Mouse (Mus musculus): ENCODE measurements at regions not wholly inside any gene's neighbourhood (a gene's known extent, or its start where the extent isn't known, plus 50 kb on each side); places are given as distances from the start of the nearest gene placed in this dataset.

DNA sequence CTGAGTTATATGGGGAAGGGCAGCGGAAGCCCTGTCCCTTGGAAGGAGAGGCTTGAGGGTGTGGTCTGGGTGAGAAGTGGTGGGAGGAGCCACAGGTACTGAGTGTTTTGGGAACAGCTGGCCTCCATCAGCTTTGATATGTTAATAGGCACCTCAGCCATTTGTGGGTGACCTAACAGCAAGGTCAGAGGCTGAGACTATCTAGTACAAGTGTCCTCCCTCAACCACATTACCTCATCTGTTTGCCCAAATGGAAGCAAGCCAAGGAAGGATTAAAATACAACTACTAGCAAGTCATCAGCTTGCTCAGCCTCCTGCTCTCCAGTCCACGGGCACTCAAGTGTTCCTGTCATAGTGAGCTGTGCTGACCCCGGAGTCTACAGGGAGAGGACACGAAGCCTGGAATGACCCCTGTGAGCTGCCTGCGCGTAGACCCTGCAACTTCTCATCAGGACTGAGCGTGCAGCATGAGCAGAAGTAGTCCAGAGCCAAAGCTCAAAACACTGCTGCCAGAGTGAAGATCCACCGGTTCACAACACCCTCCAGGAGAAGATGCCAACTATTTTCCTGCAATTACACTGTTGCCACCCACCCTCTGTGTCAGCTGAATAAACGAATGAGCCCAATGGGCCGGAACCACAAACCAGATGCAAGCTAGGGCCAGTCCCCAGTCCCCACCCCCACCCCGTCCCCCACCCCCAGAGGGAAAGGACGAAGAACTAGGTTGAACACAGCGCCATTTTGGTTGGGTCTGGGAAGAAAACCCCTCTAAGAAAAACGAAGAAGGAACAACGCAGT is 239.6 kb downstream of the Qk start:
- peak; percentile 31 to 72 for DNase-seq

DNA sequence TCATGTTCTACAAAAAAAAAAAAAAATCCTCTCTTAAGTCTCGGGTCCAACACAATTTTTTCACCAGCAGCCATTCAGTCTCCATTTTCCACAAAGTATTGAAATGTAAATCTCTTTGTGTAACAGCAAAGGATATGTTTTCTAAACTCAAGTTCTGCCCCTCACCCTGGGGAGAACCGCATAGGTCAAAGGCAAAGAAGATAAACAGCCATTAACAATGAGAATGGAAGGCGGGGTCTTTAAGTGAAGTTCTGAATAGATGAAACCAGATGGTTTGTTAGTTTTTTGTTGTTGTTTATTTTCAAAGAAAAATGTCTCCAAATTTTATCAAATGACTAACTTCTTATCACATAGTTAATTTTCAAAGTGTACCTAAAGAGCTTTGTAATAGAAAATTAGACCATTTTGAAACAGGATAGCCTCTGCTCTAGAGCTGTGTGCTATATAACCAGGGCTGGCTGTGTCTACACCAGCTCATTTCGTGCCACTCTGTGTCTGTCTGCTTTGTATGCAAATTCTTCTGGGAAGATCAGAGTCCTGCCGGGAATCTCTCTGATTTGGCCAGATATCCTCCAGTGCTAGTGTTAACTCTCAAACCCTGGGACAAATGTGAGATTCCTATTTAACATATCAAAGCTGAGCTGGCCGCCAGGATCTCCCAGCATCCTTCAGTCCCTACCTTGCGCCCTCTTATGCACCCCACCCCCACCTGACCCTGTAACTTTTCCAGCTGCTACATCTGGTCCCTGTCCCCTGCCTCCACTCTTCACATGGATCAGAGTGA is 240.9 kb downstream of the Qk start:
- DNase-seq: no peak

DNA sequence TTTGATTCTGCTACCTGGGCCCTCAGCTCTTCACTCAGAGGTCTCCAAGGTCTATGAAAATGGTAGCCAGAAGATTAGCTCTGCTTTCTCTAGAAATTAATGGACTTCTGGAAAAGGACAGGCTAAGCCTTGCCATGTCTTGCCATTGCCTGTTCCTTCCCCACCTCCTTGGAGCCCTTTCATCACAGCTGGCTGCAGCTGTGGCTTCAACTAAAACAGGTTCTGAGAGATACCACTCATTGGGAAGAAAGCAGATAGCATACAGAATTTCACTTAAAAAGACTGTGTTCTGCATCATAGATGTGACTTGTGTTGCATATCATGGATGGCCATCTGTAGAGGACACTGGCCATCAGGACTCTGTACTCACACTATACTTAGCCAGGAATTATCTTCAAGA is 246.4 kb downstream of the Qk start:
- no peak for DNase-seq

DNA sequence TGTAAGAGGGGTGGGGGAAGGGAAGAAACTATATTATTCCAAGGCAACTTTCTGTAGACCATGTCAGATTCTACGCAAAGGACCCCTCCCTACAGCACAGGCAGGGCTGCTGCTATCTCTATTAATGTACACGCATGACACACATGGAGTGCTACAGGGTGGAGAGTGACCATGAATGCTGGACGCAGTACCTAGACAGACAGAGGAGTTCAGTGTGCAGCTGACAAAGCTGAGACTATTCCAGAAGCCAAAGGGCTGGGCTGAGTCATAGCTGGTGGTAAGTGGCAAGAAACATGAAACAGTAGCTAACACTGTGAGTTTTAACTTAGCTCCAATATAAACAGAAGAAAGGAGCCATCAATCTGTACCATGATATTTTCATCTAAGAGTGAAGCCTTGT is 250.4 kb downstream of the Qk start:
- DNase-seq: no peak

DNA sequence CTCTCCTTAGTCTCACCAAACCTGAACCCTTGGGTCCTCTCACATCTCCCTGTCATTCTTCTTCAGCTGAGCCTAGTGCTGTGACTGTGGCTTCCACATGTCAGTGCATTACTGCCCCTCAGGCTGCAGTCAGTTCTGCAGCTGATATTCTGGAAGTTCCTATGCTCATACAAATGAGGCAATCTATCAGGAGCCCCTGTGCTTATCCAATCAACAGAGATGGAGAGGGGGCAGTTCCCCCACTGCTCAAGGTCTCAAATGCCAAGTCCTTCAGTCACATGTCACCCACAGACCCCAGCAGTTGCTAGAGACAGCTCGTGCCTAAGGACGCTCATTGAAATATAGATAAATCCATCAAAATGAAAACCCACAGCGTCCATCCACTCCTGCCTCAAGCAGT is 254.5 kb downstream of the Qk start:
- no peak for DNase-seq

DNA sequence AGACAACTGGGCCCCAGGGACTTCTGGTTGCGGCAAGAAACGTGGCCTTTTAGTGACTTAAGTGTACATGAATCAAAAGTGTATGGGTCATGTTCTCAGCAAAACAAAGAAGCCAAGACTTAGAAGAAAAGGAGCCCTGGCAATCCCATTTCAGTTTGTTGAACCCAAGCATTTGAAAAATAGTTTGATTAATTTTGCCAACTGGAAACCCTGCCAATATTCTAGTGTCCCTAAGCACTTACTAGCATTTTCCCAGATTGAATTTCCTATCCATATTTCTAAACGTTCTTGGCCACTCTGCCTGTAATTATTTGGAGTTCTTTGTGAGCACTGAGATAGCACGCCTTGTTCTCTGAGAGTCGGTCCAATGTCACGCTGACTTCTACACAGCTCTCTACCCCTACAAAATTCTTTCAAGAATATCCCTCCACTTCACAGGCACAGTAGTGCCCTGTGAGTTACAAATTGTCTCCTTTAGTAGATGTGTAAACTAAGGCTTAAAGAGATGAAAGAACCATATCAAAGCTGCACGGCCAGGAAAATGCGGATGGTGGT is 257.0 kb downstream of the Qk start:
- DNase-seq: peak in 1 of 2 experiments; percentile 14

DNA sequence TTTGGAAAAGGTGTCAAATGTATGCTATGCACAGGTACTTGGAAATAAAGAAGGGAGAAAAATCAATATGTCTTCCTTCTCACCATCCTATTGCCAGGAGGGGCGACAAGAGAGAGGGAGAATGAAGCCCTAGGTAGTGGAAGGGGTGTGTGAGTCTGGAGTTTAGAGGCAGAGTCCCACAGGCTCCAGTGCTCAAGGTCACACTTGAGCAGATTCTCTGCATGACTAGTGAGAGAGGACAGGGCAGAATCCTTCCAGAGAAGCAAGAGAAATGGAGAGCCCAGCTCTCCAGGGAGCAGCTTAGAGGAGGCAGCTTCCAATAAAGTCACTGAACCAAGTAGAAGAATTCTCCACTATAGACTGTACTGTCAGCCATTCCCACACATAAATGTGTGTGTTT is 261.9 kb downstream of the Qk start:
- DNase-seq: no peak

DNA sequence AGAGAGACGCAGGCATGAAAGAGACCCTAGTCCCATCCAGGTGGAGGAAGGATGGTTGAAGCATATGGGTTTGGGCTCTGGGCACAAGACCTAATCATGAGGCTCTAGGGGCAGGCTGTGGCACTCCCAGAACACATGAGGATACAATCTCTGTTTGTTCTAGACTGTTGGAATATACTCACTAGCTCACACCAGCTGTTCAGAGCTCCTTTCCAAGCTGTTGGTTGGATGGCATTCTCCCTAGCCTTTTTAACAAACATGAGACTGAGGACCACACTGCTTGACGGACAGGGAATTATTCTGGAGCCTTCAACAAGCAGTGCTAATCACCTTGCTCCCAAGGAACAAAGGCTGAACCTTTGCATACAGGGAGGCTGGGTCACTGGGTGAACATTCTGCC is 263.6 kb downstream of the Qk start:
- no peak for DNase-seq

DNA sequence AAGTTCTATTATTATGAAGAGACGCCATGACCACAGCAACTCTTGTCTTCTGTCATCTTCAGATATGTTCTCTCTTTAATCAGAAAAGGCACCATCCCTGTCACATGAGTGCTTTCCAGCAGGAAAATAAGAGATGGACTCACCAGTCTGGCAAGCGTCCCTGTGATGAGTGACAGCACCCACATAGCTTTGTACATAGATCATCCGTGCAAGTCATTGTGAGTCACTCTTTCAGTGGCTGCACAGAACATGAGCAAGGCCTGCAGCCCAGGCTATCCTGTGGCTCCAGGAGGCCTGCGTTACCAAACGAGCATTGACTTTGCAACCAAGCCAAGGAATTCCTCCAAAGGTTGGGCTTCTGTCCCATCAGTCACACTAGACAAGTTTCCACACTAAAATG is 265.3 kb downstream of the Qk start:
- peak in 1 of 2 experiments; percentile 28 for DNase-seq

DNA sequence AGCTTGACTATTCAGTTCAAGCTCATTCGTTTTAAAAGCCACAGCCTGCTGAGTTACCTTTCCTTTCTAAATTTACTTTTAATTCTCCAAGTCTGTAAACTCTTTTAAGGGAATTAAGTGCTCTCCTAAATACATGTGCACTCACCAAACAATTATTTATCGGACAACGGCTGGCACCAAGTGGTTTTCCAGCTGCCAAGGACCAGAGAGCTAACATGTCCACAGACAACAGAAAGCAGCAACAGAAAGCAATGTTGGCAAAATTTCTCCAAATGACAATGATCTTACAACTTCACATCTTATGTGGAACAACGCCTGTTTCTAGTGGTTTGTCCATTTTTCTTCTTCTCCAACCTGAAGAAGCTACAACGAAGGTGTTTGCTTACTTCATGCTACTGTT is 275.3 kb downstream of the Qk start:
- DNase-seq: no peak

DNA sequence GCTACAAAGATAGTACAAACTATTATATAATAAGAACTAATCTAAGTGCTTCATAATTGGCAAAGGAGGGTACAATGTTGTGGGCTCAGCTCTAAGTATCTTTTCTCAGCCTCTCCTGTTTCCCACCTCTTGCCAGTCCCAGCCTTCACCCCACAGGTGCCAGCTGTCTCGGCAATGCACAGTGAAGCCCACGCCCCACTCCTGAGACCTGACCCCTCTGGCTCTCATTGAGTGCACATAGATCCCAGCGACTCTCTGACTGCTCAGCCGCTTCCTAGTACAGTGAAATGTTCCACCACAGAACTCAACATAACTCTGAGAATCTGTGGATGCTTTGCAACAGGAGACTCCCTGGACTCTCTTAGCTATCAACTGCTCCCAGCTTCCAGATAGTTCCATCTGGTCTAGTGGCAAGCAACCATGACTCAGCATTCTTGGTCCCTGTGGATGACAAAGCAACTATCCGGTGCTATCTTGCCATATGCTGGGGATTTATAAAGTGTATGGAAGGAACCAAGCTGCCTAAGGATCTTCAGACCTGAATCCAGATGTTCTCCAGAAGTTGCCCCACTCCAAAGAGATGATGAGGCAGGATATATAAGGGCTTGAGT is 277.5 kb downstream of the Qk start:
- DNase-seq: no peak

DNA sequence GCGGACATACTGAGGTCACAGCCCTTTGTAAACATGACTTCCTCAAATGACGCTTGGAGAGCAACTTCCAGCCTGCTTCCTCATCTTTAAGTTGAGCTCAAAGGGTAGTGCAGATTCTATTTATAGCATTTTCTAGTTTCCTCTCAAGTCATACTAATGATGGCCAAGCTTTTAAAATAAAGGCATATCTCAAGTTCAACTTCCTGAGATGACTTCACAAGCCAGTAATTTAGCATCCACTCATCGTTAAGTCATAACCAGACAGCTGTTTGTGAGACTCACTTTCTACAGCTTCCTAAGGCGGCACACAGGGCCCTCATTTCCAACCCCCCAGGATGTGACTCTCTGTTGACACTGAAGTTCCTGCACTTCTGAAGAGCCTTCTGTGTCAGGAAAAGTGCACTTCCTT is 278.7 kb downstream of the Qk start:
- peak; percentile 54 to 72 for DNase-seq

DNA sequence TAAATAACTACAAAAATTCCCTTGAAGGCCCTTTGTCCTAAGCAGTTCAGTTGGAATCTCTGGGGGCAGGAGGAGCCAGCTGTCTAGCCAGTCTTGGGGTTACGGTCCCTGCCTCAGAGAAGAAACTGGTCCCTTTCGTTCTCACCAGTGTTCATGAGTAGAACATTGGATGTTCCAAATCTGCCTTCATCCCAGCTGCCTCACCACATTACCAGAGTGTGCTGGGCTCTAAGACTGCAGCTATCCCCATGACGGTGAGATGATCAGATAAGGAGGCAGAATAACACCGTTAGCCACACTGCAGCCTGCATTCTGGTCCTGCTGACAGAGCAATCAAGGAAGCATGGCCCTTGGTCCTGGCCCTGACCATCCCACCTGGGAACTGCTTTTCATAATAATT is 279.3 kb downstream of the Qk start:
- DNase-seq: no peak

DNA sequence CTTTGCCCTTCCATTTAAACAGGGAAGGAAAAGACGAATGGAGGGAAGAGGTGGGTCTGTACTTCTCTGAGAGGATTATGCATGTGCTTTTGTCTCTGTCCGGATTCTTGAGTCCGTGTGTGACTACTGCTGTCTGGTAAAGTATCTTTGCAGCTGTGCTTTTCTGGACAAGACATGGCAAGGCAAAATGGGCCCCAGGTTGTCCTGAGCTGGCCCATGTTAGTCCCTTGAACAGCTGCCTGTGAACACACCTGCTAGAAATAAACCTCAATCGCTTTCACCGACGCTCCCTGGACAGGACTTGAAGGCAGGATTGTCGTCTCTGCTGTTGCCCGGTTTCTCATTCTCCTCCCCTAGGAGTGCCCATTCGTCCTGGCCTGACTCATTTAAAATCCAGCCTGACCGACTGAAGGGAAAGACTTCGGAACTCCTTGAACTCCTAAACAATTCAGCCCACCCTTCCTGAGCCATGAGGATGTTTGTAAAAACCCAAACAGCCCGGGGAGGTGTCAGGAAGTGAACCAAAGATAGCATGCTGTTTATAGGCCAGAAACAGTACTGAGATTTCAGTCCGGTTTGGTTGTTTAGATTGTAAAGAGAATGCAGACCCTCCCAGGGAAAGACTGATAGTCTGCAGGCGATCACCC is 281.7 kb downstream of the Qk start:
- DNase-seq: peak; percentile 75 to 82

DNA sequence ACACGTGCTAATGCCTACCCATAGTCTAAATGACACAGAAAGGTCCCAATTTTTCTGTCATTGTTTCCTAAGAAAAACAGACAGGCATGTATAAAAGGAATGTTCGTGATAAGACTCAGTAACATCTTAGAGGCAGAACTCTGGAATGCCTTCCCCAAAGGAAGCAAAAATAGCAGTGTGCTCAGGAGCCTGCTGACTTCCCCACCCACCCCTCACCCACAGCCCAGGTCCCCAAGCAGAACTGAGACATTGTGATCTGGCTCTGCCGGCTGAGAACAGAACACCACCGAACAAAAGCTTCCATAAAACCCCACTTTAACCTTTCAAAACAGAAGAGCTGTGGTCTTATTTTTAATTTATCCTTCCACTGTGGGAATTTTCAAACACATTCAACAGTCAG is 286.1 kb downstream of the Qk start:
- no peak for DNase-seq

DNA sequence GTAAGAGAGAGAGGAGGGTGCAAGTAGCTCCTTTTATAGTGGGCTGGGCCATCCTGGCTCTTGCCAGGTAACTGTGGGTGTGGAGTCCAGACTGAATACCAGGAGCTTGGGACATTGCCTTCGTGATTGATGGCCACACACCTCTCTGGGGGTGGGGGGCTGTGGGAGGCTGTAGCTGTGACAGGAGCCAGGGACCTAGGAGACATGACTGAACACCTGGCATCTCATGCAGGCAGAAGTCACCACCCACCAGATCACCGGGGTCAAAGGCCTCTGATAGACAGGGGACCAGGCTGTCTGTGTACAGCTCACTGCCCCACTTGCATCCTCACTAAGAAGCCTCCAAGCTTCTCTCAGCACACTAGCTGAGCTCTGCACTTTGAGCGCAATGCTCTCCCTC is 288.6 kb downstream of the Qk start:
- no peak for DNase-seq

DNA sequence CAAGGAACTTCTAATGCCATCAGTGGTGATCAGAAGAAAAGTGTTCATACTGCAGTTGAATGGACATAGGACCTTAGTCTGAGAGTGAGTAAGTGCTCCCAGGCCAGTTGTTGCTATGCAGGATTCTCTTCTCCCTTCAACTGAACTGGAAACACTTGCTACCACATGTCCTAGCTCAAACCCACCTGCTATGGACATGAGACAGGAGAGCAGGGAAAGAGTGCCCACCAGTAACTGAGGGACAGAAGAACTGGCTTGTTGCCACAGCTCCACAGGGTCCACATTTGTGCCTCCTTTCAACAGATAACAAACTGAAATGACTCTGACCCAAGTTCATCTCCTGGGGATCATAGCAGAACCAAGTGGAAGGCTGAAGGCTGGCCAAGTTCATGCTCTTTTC is 292.9 kb downstream of the Qk start:
- DNase-seq: no peak

DNA sequence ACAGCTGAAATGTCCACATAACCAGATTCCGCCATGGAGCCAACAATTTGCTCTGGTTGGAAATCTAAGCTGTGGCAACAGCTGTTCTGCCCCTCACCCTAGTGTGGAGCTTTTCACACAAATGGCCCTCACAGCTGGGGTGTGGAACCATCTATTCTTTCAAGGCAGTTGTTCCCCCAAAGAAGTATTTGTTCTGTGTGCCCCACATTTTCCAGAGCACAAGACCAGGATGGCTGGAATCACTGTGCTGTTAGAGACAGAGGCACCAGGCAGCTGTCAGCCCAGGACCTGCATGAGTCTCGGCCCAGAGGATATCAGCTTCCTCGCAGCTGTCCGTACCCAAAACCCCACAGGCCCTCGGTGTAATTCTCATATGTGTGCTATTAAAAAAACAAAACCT is 294.4 kb downstream of the Qk start:
- DNase-seq: no peak

DNA sequence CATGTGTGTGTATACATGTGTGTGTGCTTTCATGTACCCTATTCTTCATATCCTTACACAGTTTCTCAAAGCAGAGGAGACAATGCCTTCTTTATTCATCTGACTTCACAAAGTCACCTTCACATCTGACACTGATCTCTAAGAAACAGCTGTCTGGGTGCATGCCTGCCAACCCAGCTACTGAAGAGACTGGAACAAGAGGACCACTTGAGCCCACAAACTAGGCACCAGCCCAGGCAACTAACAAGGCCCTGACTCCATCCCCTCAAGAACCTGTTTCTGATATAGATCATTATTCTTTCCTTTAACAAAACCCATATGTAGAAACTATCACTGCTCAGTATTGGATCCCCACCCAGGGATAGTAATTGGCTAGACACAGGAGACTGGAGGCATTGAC is 295.3 kb downstream of the Qk start:
- DNase-seq: no peak

DNA sequence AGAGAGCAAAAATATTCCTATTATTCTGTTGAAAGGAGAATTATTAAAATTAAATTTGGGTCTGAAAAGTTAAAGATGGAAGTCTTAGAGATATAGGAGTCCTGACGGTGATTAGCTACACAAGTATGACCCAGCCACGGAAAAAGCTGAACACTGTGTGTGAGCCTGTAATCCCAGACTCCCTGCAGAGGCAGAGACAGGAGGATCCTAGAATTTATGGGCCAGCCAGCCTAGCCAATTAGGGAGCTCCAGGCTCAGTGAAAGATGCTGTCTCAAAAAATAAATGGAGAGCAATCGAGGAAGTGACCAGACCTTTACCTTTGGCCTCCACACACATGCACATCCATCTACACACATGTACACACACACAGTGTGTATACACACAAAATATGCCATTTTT is 307.5 kb downstream of the Qk start:
- no peak for DNase-seq

DNA sequence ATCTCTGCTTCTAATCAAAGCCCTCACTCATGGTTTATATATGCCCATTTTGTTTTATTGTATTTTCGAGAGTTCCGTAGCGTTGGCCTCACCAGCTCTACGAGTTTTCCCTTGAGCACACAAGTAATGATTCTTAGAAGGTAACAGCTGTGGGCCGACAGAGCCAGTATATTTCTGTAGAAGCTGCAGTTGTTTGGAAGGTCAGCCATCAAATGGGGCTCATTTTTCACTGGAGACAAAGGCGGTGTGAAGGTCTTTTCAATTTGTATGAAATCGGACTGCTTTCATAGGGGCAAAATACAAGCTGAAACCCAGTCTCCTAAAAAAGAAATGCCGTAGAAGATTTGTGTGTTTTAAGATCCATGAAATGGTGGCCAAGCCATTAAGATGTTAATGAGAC is 307.9 kb downstream of the Qk start:
- no peak for DNase-seq

DNA sequence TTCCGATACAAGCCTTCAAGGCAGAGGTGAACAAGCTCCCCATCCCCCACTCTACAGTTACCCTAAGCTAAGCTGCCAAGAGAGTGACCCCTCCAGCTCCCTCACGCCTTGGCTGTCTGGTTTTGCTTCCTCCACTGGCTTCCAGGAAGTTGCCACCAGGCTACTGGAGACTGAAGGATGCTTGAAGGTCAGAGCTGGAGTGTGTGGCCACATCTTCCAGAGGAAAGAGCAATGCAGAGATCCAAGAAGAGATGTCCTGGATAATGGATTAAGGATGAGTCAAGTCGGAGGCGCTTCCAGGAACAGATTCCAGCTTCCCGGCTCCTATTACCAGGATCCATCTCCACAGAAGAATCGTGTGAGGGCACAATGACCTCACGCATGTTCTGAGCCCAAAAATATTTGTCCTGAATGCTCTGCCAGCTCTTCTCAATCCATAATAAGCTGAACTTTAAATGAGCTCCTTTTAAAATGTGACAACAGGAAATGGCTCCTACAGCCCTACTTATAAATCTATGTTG is 318.5 kb downstream of the Qk start:
- DNase-seq: peak; percentile 28 to 54

DNA sequence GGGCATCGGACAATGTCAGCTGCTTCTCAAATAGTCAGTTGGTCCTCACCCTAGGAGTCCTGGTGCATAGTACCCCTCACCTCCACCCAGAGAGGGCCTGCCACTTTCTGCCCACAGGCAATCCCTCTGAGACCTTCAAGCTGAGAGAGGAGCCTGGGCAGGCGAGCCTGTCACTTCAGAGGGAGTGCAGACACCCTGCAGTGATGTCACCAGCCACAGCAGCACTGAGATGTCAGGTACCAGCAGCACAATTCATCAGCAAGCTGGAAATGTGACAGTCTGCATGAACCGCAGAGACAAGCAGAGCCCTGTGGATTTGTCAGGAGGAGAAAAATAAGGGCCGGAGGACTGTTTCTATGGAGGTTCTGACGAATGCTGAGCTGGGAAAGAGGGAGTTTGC is 324.3 kb downstream of the Qk start:
- no peak for DNase-seq
